Mouse (Mus musculus): ENCODE measurements around the gene Zfp963. TPM values are rescaled to one million over a fixed set of nuclear protein-coding genes. Genes with fewer than 3 reads are reported as not detected.

The Zfp963 gene
- total and polyA plus RNA-seq, 3 experiments = 1.9 to 5.5 (median 4.8) TPM

DNA sequence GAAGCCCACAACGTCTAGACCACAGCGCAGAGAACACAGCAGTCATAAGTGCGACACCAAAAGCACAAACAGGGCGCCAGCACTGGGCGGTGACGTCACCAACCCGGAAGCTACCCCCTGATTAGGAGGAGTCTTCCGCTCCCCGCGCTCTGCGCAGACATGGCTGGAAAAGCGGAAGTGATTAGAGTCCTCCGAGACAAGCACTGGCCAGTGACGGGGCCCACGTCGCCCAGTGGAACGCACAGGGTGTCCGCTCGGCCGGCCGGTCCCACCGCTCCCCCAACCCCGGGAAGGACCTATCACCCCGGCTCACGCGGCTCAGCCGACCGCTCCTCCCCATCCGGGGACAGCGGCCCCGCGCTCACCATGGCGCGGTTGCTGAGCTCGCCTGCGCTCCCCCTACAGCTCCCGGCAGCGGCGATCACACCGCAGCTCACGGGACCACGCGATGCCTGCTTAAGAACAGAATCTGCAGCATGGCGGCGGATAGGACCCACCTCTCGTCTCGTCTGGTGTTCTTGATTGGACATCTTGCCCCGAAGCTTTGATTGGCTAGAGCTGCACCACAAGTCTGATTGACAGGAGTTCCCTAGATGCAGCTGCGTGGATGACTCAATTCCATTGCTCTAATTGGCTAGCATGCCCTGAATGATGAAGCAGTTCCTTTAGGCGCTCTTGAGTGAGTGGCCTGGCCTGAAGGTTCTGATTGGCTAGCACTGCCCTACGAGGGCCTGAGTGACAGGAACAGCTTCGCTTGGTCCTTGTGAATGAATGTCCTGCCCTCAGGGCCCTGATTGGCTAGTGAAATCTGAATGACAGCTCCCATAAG is 33.2 kb downstream of the Zfp963 start (continued):
- TF ChIP-seq E2F4 (IDR thresholded peaks at IDR 0.05; ENCODE audit: insufficient replicate concordance, low read depth, low read length) (peak; percentile 84; the same call in 1 of the 2 replicates), SIN3A (IDR thresholded peaks at IDR 0.05; ENCODE audit: low read length) (peak; percentile 93), HCFC1 (IDR thresholded peaks at IDR 0.05; ENCODE audit: low read depth, low read length) (peak; percentile 79), NRF1 (IDR thresholded peaks at IDR 0.05; ENCODE audit: low read depth, low read length) (peak; percentile 65), IRF4 (IDR thresholded peaks at IDR 0.05; ENCODE audit: low read depth, low read length) (peak; percentile 55), USF2 (conservative IDR thresholded peaks at IDR 0.05; ENCODE audit: low read depth, low read length) (no peak), MAFK (IDR thresholded peaks at IDR 0.05; ENCODE audit: insufficient replicate concordance, low read length) (peak; percentile 43; the same call in 1 of the 2 replicates), ETS1 (conservative IDR thresholded peaks at IDR 0.05; ENCODE audit: low read depth, low read length) (peak; percentile 39)

DNA sequence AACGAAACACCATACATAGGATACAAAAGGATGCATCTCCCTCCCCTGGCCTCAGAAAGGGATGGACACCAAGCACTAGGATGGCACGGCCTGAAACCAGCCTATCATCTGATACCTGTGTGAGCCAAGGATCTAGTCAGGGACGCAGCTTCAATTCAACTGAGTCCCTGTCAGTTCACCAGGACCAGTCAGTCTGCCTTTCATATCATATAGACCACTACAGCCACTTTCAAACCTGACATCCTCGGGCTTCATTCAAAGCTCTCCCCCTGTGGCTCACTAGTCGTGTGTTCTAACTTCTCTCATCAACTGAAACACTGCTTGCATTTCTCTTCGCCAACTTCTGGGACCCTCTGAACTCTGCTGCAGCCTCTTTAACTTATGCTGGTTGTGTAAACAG is 34.4 kb downstream of the Zfp963 start:
- peak overlapping the region; percentile 94 for H3K9ac ChIP-seq (ENCODE audit: insufficient read depth, low read depth)
- H3K4me3 ChIP-seq (replicated peaks in 1 of 3; ENCODE audit: low read depth in 2 of 3, low read length in 2 of 3, poor library complexity in 1 of 3) = peak overlapping the region in 2 of 3 experiments; percentile 57 to 91
- peaks cover 23 to 37% of the 10 kb centered on the region in 2 experiments for H3K36me3 ChIP-seq (replicated peaks in 1 of 2; ENCODE audit: control insufficient read depth in 1 of 2, insufficient read depth in 1 of 2, low read length in 1 of 2)
- H3K27me3 ChIP-seq (replicated peaks) = no peaks in the 10 kb centered on the region
- dilution Hi-C loops (cut with MboI; ENCODE audit: extremely low pct_ligation_motif_present, extremely low pct_unique_long_range_greater_than_20kb, low sequenced_read_pairs) = no loop called here
- peak overlapping the region; percentile 95 for H3K4me2 ChIP-seq (ENCODE audit: insufficient read depth, low read depth, poor library complexity, severe bottlenecking)
- no peak for DNase-seq (ENCODE audit: extremely low read depth)
- no peak for TF ChIP-seq MYC (IDR thresholded peaks at IDR 0.05; ENCODE audit: low read depth, low read length)
- TF ChIP-seq GABPA (IDR thresholded peaks at IDR 0.05; ENCODE audit: insufficient replicate concordance, low read depth, low read length) = no peak
- TF ChIP-seq ELF1 (IDR thresholded peaks at IDR 0.05; ENCODE audit: low read depth, low read length) = no peak
- no peak for TF ChIP-seq ZKSCAN1 (IDR thresholded peaks at IDR 0.05; ENCODE audit: borderline replicate concordance, low read depth, low read length)
- no peak for TF ChIP-seq USF1 (IDR thresholded peaks at IDR 0.05; ENCODE audit: low read depth, low read length)
- no peak for TF ChIP-seq NRF1 (IDR thresholded peaks at IDR 0.05; ENCODE audit: low read depth, low read length)
- TF ChIP-seq CHD2 (IDR thresholded peaks at IDR 0.05; ENCODE audit: low read length) = no peak
- TF ChIP-seq MXI1 (IDR thresholded peaks at IDR 0.05; ENCODE audit: low read depth, low read length) = no peak
- no peak for TF ChIP-seq BHLHE40 (IDR thresholded peaks at IDR 0.05; ENCODE audit: low read depth, low read length)
- TF ChIP-seq TBP (conservative IDR thresholded peaks at IDR 0.05; ENCODE audit: low read depth, low read length) = no peak
- TF ChIP-seq NELFE (IDR thresholded peaks at IDR 0.05; ENCODE audit: low read depth, low read length) = no peak
- no peak for TF ChIP-seq UBTF (IDR thresholded peaks at IDR 0.05; ENCODE audit: low read depth, low read length)
- TF ChIP-seq JUND (conservative IDR thresholded peaks at IDR 0.05; ENCODE audit: low read depth, low read length) = no peak
- TF ChIP-seq SMC3 (IDR thresholded peaks at IDR 0.05; ENCODE audit: low read depth, low read length) = no peak
- H3K27ac ChIP-seq (ENCODE audit: insufficient read depth, low read depth) = no peak overlapping the region
- no peaks in the 10 kb centered on the region for H3K9me3 ChIP-seq (replicated peaks; ENCODE audit: low read length)
- in situ Hi-C loops (cut with MboI; ENCODE audit: low pct_ligation_motif_present, low pct_unique_long_range_greater_than_20kb, low sequenced_read_pairs) = no loop called here
- H3K4me1 ChIP-seq (ENCODE audit: control insufficient read depth in 1 of 2, insufficient read depth in 2 of 2) = peaks cover 4 to 24% of the 10 kb centered on the region in 2 experiments
- H3K79me2 ChIP-seq (replicated peaks; ENCODE audit: control insufficient read depth, extremely low read depth, insufficient read depth, poor library complexity, severe bottlenecking) = peaks cover 42% of the 10 kb centered on the region
